Mouse (Mus musculus) midbrain, embryonic 16.5 days (tissue): ENCODE results near the gene Cd69. TPM values are rescaled to one million over a fixed set of nuclear protein-coding genes. Genes with fewer than 3 reads are reported as not detected.

Experiments
- ATAC-seq: fragments of 200-750 bp; cut with Nextera tagmentation; 2 replicates; pipeline ENCODE4 v1.8.0; 2017; ENCODE audit warnings: moderate TSS enrichment
- H3K27ac ChIP-seq: fragments of 300-500 bp; sonication (generic); 2 replicates; pipeline ENCODE4 v1.5.1; 2014; ENCODE audit warnings: mild to moderate bottlenecking, low read length, mixed read lengths
- H3K27me3 ChIP-seq: fragments of 300-500 bp; sonication (generic); 2 replicates; pipeline ENCODE4 v1.6.1; 2014; ENCODE audit warnings: low read depth, low read length, mixed read lengths; ENCODE audit not compliant: control insufficient read depth, insufficient read depth
- H3K36me3 ChIP-seq: fragments of 300-500 bp; sonication (generic); 2 replicates; pipeline ENCODE4 v1.6.1; 2014; ENCODE audit warnings: mild to moderate bottlenecking, low read length, moderate library complexity, mixed read lengths; ENCODE audit not compliant: control insufficient read depth, insufficient read depth
- H3K4me1 ChIP-seq: fragments of 300-500 bp; sonication (generic); 2 replicates; pipeline ENCODE4 v1.6.1; 2014; ENCODE audit warnings: mild to moderate bottlenecking, low read length, mixed read lengths; ENCODE audit not compliant: control insufficient read depth, insufficient read depth
- H3K4me2 ChIP-seq: fragments of 300-500 bp; sonication (generic); 2 replicates; pipeline ENCODE4 v1.6.1; 2014; ENCODE audit warnings: mild to moderate bottlenecking, low read length, mixed read lengths
- H3K4me3 ChIP-seq: fragments of 300-500 bp; sonication (generic); 2 replicates; pipeline ENCODE4 v1.5.1; 2014; ENCODE audit warnings: low read depth, mild to moderate bottlenecking, low read length, moderate library complexity, mixed read lengths
- H3K9ac ChIP-seq: fragments of 300-500 bp; sonication (generic); 2 replicates; pipeline ENCODE4 v1.6.1; 2014; ENCODE audit warnings: low read depth, low read length, mixed read lengths
- H3K9me3 ChIP-seq: fragments of 300-500 bp; sonication (generic); replicated peaks from 2 replicates; pipeline ENCODE4 v1.6.1; 2014; ENCODE audit warnings: mild to moderate bottlenecking, low read length, mixed read lengths; ENCODE audit not compliant: control insufficient read depth, poor library complexity, severe bottlenecking
- WGBS: fragments of 180-500 bp; shearing (Covaris S2); extraction: QIAGEN DNeasy Blood & Tissue Kit; methylation state at CpG from one replicate; pipeline ENCODE4 v1.1.7; 2014; 5-methylcytosine and 5-hydroxymethylcytosine counted together
- polyA plus RNA-seq: library from polyadenylated mRNA; unstranded; fragments of >200 nt; fragmentation: Nextera tagmentation; extraction: Ambion mirVana; gene quantifications from 2 replicates; pipeline ENCODE4 v1.2.1, GENCODE M21; 2015

The Cd69 gene
- polyA plus RNA-seq, 1 experiment from 2014 or later, result not detected

GRCm38 (mm10) chr6:129284384-129285104 is 9.3 kb upstream of the Cd69 start:
- no peak for ATAC-seq
- Histone ChIP-seq H3K4me3 (no peak overlapping the region), H3K9ac (no peak overlapping the region), H3K4me2 (no peak overlapping the region), H3K9me3 (no peaks in the 10 kb centered on the region), H3K27ac (no peak overlapping the region), H3K36me3 (no peaks in the 10 kb centered on the region), H3K4me1 (no peaks in the 10 kb centered on the region), H3K27me3 (no peaks in the 10 kb centered on the region)
- whole genome bisulfite sequencing, result 91% methylated on average over 7 of the region's 7 CpGs

DNA sequence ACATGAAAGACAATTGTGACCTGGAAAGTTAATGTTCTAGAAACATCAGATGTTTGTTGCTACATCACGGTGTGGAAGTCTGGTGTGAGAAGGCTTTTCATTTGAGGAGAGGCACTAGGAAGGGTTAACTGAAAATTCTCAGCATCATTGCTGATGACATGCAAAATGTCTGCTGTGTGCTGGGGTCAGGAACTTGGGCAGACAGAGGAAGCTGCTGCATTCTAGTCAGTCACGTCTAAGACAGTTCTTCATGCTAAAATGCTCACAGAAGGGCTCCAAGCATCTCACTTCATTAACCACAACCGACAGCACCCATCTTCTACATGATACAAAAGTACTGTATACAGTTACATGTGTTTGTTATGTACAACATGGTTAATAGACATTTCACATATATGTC is 8.0 kb upstream of the Cd69 start:
- Histone ChIP-seq H3K4me2 (no peak overlapping the region), H3K27me3 (no peaks in the 10 kb centered on the region), H3K9ac (no peak overlapping the region), H3K9me3 (no peaks in the 10 kb centered on the region), H3K4me3 (no peak overlapping the region), H3K36me3 (no peaks in the 10 kb centered on the region), H3K4me1 (no peaks in the 10 kb centered on the region), H3K27ac (no peak overlapping the region)
- 79% methylated on average over 3 of the region's 3 CpGs for WGBS
- no peak for ATAC-seq

GRCm38 (mm10) chr6:129276483-129276882 is 1.2 kb upstream of the Cd69 start:
- H3K4me1 ChIP-seq, result no peaks in the 10 kb centered on the region
- no peaks in the 10 kb centered on the region for H3K9me3 ChIP-seq
- no peak overlapping the region for H3K9ac ChIP-seq
- no peaks in the 10 kb centered on the region for H3K27me3 ChIP-seq
- H3K4me2 ChIP-seq, result no peak overlapping the region
- no peak for ATAC-seq
- H3K4me3 ChIP-seq, result no peak overlapping the region
- 86% methylated on average over 2 of the region's 2 CpGs for WGBS
- no peak overlapping the region for H3K27ac ChIP-seq
- H3K36me3 ChIP-seq, result no peaks in the 10 kb centered on the region

DNA sequence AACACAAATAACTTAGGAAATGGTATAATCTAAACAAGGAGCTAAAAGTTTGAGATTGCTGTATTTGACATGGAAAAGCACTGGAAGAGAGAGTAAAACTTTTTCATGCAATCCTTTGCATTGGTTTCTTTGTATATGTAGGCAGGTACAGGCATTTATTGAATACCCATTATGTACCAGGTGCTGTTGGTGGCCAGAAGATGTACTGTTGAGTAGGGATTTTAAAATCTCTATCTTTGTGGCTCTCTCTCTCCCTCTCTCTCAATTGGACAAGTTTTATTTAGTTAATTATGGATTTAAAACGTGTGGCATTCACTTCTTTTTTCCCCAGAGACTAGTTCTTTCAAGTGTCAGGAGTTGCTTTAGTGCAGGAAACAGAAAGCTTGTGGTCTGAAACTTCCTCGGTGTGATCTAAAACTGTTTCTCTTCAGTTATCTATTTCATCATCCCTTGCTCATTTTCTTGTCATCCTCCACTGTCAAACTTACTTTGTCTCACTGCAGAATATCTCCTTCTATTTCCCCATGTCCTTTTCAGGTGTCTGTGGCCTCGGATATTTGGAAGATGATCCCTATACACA is 478 bp upstream of the Cd69 start:
- Histone ChIP-seq H3K27ac (no peak overlapping the region), H3K4me3 (no peak overlapping the region), H3K4me2 (no peak overlapping the region), H3K4me1 (no peaks in the 10 kb centered on the region), H3K9ac (no peak overlapping the region), H3K27me3 (no peaks in the 10 kb centered on the region), H3K9me3 (no peaks in the 10 kb centered on the region), H3K36me3 (no peaks in the 10 kb centered on the region)
- ATAC-seq, result no peak
- whole genome bisulfite sequencing, result 64% methylated on average over 3 of the region's 3 CpGs

DNA sequence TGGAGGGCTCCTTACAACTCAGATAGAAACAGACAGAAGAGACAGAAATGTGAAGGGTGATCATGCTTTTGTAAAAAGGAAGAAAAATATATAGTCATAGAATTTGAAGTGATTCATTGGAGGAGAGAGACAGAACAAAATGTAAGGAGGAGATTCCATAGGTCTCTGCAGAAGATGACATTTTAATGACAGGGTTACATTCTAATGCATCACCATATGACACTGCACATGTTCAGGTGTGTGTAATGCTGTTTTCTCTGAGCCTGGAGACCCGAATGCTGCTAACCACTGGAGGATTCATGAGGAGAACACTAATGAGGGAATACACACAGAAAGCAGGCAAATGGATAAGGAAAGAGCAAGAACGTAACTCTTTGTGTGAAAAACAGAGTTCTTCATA is 760 bp downstream of the Cd69 start:
- Histone ChIP-seq H3K9me3 (no peaks in the 10 kb centered on the region), H3K4me1 (no peaks in the 10 kb centered on the region), H3K4me3 (no peak overlapping the region), H3K36me3 (no peaks in the 10 kb centered on the region), H3K9ac (no peak overlapping the region), H3K27ac (no peak overlapping the region), H3K4me2 (no peak overlapping the region), H3K27me3 (no peaks in the 10 kb centered on the region)
- WGBS, result 82% methylated on average over 2 of the region's 2 CpGs
- no peak for ATAC-seq

GRCm38 (mm10) chr6:129273662-129274061 is 1.6 kb downstream of the Cd69 start:
- Histone ChIP-seq H3K36me3 (no peaks in the 10 kb centered on the region), H3K27me3 (no peaks in the 10 kb centered on the region), H3K9ac (no peak overlapping the region), H3K4me3 (no peak overlapping the region), H3K4me1 (no peaks in the 10 kb centered on the region), H3K9me3 (no peaks in the 10 kb centered on the region), H3K27ac (no peak overlapping the region), H3K4me2 (no peak overlapping the region)
- 86% methylated on average over 3 of the region's 3 CpGs for WGBS
- no peak for ATAC-seq

DNA sequence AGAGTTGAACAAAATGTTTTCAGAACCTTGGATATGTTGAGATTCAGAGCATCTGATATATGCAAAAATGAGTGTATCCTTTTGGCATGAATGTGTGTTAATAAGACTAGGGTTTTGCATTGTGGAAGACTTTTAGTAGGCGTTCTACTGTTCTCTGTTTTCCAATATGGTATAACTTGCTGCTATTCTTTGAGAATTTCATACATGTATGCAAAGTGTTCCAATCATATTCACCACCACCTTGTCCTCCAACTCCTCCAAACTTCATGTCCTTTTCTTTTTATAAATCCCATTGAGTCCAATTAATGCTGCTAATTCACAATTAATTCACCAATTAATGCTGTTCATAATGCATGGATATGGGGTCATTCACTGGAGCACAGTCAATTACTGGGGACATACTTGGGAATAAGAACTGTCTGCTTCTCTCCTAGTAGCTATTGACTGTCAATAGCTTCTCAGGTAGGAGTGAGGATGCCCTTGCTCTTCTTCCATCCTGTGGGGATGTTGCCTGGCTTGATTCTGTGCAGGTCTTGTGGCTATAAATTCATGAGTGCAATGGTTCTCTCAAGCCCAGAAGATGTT is 8.7 kb downstream of the Cd69 start:
- no peaks in the 10 kb centered on the region for H3K36me3 ChIP-seq
- H3K4me1 ChIP-seq, result no peaks in the 10 kb centered on the region
- no peak overlapping the region for H3K27ac ChIP-seq
- H3K27me3 ChIP-seq, result no peaks in the 10 kb centered on the region
- no peak overlapping the region for H3K4me3 ChIP-seq
- H3K9me3 ChIP-seq, result no peaks in the 10 kb centered on the region
- ATAC-seq, result no peak
- 87% methylated on average over 1 of the region's 1 CpGs for WGBS
- H3K9ac ChIP-seq, result no peak overlapping the region
- no peak overlapping the region for H3K4me2 ChIP-seq

DNA sequence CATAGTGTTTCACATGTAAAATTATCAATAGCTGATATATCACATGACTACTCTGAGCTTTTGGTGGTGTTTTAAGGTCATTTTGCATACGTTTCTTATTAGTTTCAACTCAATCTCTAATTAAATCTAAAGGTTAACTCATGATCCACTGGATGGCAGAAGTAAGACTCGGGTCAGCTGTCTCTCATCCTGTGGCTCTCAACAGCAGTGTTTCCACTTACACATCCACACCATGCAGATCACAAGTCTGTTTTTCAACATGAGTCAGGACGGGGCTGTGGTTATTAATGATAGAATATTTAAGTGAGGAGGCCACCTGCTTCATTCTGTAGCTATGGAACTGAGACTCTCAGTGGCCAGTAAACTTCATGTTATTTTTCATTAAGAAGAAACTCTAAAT is 9.4 kb downstream of the Cd69 start:
- H3K9me3 ChIP-seq, result no peaks in the 10 kb centered on the region
- H3K4me3 ChIP-seq, result no peak overlapping the region
- H3K36me3 ChIP-seq, result no peaks in the 10 kb centered on the region
- 78% methylated on average over 3 of the region's 3 CpGs for WGBS
- no peak overlapping the region for H3K27ac ChIP-seq
- H3K4me2 ChIP-seq, result no peak overlapping the region
- ATAC-seq, result no peak
- no peak overlapping the region for H3K9ac ChIP-seq
- no peaks in the 10 kb centered on the region for H3K27me3 ChIP-seq
- no peaks in the 10 kb centered on the region for H3K4me1 ChIP-seq

GRCm38 (mm10) chr6:129260940-129261339 is 14.3 kb downstream of the Cd69 start:
- H3K9me3 ChIP-seq, result no peaks in the 10 kb centered on the region
- H3K27me3 ChIP-seq, result no peaks in the 10 kb centered on the region
- no peak overlapping the region for H3K9ac ChIP-seq
- no peaks in the 10 kb centered on the region for H3K4me1 ChIP-seq
- no peak overlapping the region for H3K27ac ChIP-seq
- no peak overlapping the region for H3K4me2 ChIP-seq
- no peak overlapping the region for H3K4me3 ChIP-seq
- no peaks in the 10 kb centered on the region for H3K36me3 ChIP-seq
- 92% methylated on average over 4 of the region's 4 CpGs for WGBS
- no peak for ATAC-seq
